Mouse (Mus musculus): ENCODE measurements around the gene Gm8271.
"Not testable (repeated sequence)": the region's sequence is repeated elsewhere in the genome, so short reads cannot be mapped to it uniquely, and the experiment has no call there.

Gm8271 gene

GRCm38 (mm10) chr14:5185493-5185892, at the start of gene Gm8271:
Gene Gm8271, plus strand, starts transcription at chr14:5185793.
- DNase-seq (ENCODE audit: low spot score): not testable (repeated sequence)

- DNase-seq (ENCODE audit: low spot score): not testable (repeated sequence)
These were observed 21.4 kb upstream of the Gm8271 start, which contains the start of gene Gm3317 for GRCm38 (mm10) chr14:5164235-5164634. Gene Gm3317, plus strand, starts transcription at chr14:5164535.

All from embryo, embryonic 10 days (tissue).